Mouse (Mus musculus) kidney, adult 18-20 months (tissue): ENCODE measurements at regions not wholly inside any gene's neighbourhood (a gene's known extent, or its start where the extent isn't known, plus 50 kb on each side); places are given as distances from the start of the nearest gene placed in this dataset.

Experiments used
- DNase-seq: peaks from one replicate; pipeline ENCODE4 v3.0.0; 2021

DNA sequence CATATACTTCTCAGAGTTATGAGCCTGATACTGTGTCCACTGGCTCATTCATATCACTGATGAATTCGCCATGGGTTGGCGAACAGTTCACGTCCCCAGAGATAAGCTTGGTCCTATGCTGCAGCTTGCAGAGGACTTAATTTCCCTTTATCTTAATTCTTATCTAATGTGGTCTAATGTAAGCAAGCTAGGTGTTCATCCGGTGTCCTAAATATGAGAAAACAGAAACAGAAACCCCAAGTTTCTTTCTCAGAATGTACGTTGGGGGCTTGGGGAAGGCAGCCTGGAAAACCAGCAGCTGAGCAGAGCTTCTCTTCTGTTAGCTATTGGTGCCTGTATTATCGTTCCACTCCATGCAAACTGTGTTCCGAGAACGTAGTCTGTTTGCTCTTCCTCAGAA is 170.1 kb downstream of the 1700064H15Rik start:
- DNase-seq, result no peak

DNA sequence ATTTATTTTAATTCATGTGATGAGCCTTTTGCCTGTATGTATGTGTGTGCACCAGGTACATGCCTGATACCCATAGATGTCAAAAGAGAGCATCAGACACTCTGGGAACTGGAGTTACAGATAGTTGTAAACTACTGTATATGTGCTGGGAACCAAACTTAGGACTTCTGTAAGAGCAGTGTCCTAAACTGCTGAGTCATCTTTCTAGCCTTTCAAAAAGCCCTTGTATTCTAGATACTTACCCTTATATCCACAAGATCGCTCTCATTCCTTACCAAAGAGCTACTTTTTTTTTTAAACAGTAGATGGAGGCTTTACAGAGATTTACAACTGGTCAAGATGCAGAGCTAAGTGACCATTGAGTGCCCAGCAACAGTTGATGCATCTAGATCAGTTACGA is 171.0 kb downstream of the 1700064H15Rik start:
- no peak for DNase-seq

- DNase-seq, result no peak
Observed at GRCm38 (mm10) chr3:19455838-19456448, 172.5 kb downstream of the 1700064H15Rik start.

GRCm38 (mm10) chr3:19451022-19451421 is 177.5 kb downstream of the 1700064H15Rik start:
- no peak for DNase-seq

DNA sequence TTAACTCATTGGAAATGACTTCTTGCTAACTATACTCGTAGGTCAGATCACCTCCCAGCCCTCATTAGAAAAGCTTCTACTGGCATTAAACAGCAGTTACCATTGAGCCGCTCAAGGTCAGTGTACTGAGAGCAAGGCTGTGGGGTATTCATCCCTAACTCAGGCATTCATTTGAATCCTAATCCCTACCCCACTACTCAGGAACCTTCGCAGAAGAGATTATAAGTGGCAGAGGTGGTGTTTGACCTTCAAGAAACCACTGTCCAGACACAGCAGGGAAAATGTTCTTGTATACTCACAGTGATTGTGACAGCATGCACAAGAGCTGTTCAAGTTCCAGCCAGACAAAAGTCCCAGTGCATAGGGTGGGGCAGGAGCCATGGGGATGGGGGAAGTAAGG is 179.5 kb downstream of the 1700064H15Rik start:
- DNase-seq, result no peak

DNA sequence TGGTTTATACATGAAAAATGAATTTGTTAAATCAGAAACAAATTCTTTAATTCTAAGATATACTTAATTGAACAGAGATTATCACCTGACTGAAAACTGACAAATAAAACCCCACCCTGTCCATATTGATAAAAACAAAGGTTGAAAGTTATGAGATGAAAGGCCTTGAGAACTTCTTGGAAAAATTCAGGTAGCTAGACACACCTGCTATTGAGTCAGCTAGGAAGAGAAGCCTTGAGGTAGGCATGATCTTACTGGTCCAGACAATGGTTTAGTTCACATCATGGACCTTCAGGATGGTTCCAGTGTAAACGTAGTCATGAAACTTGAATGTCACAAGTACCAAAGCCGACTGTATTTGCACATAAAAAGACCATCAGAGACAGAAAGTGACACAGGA is 180.3 kb downstream of the 1700064H15Rik start:
- DNase-seq, result no peak

DNA sequence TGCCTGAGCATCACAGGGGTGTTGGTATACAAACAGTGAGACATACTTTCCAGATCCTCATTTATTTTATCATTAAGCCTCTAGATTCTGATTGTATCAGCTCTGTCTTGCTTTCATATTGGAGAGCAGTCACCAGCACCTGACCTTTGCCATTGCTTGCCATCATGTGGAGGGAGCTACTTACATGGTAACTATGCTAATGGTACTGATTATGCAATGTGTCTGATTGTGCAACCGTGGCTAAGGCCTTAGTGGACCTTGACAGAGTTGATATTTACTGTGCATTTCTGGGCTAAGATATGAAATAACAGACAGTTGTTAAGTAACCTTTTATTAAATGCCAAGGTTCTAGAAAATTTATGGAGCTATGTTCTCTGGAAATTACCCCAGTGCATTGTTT is 180.7 kb downstream of the 1700064H15Rik start:
- no peak for DNase-seq

DNA sequence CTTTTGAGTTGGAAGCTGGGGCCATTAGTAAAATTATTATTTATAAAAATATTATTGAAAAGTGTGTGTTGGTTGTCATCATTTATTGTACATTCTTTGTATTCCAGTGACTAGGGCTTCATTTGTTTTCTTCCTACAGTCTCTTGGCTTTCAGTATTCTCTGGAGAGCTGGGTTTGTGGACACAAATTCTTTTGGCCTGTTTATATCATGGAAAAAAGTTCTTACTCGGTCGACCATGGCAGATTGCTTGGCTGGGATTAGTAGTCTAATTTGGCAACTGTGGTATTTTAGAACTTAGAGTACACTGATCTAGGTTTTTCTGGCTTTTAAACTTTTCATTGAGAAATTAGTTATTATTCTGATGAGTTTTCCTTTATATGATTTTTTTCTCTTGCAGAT is 183.6 kb downstream of the 1700064H15Rik start:
- no peak for DNase-seq

DNA sequence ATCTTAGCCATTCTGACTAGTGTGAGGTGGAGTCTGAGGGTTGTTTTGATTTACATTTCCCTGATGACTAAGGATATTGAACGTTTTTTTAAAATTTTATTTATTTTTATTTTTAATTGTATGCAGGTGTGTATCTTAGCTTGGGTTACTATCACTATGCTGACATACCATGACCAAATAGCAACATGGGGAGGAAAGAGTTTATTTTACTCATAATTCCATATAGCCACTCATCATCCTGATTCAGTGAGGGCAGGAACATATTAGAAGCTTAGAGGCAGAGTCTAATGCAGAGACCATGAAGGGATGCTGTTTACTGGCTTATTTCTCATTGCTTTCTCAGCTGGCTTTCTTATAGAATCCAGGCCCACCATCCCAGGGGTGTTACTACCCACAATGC is 186.7 kb downstream of the 1700064H15Rik start:
- DNase-seq, result no peak

- no peak for DNase-seq
Observed at GRCm38 (mm10) chr3:19430159-19430558, 198.3 kb downstream of the 1700064H15Rik start.

- DNase-seq, result no peak
Observed at GRCm38 (mm10) chr3:19429422-19430076, 198.9 kb downstream of the 1700064H15Rik start.

DNA sequence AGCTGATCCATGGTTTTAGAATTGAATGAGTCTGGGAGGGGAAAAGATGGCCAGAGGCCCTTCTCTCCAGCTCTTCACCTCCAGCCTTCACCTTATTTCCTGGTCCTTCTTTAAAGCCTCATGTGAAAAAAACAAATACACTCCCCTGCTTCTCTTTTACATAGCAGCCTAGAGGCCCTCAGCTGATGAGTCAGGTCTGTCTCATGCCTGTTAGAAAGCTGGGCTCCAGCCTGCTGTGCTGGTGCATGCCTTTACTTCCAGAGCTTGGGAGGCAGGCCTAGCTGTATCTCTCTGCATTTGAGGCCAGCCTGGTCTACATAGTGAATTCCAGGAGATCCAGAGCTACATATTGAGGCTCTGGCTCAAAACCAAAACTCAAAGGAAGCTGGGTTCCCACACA is 199.5 kb downstream of the 1700064H15Rik start:
- no peak for DNase-seq

GRCm38 (mm10) chr3:19426130-19426556 is 202.3 kb downstream of the 1700064H15Rik start:
- DNase-seq, result peak; percentile 21

GRCm38 (mm10) chr3:19425322-19425721 is 203.2 kb downstream of the 1700064H15Rik start:
- DNase-seq, result no peak

DNA sequence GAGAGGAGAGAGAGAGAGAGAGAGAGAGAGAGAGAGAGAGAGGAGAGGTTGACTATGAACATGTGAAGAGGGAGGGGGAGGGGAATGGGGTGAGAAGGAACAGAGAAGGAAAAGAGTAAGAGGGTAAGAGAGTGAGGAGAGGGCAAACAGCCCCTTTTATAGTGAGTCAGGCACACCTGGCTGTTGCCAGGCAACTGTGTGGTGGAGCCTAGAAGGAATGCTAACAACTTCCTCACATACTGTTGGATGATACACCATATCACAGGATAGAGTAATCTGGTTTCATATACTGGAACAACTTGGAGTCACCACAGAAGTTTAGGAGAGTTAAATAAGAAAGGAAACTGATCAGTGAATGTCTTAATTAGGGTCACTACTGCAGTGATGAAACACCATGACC is 204.1 kb downstream of the 1700064H15Rik start:
- DNase-seq, result no peak

DNA sequence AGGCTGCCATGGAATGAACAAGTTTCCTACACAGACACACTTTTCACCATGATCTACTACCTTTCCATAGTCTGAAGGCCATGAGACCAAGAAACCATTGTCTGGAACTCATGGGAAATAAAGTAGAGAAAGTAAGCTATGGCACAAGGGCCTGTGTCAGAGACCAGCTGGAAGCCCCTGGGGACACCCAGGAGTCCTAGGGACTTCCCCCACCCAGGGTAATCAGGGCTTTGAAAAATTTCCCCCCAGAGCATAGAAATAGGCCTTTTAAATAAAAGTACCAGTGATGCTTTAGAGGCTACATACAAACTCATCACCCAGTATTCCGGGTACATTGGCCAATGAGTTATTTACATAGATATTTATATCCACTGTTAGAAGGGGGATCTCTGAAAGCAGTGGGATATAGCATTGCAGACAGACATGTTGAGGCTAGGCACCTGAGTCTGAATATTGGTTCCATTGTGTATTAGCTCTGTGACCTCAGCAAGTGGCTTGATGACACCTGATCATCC is 207.0 kb downstream of the 1700064H15Rik start:
- no peak for DNase-seq

GRCm38 (mm10) chr3:19420912-19421311 is 207.6 kb downstream of the 1700064H15Rik start:
- no peak for DNase-seq

DNA sequence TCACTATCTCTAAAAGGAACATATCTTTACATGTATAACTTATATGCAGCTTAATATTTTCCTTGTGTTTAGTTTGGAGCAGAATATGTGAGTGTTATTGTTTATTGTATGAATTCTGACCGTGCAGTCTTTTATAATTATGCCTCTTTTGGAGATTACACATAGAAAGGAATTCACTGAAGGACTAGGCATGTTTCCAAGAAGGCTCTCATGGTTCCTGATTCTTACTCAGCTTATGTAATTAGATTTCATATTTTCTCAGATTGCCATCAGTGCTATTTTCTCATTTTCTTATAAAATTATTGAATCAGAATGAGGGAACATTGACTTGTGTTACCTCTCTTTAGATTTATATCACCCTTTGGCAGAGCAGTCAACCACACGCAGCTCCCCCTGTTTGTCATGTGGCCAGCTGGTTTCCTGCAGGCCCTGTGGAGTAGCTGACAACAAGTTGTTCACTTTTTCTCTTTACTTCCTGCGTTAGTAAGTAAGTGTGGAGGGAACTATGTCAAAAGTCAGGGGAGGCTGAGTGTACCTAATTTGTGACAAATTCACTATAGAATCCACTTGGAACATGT is 217.4 kb downstream of the 1700064H15Rik start:
- DNase-seq, result no peak

DNA sequence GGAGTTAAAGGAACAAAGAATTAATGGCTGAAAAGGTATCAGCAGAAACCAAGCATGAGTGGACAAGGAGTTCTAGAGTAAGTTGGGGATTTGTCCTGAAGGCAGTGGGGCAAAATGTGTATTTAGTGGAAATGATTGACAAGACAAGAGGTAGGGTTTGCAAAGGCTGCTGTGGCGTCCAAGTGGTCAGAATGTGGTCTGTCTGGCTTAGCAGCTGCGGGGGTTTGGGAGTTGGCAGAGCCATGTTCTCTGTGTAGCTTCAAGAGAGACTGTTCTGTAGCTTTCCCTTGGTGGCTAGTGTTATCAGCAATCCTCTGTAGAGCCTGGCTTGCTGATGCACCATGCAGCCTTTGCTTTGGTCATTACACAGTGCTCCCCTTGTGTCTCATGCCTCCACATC is 220.2 kb downstream of the 1700064H15Rik start:
- DNase-seq, result no peak

GRCm38 (mm10) chr3:19407591-19408090 is 220.8 kb downstream of the 1700064H15Rik start:
- no peak for DNase-seq

DNA sequence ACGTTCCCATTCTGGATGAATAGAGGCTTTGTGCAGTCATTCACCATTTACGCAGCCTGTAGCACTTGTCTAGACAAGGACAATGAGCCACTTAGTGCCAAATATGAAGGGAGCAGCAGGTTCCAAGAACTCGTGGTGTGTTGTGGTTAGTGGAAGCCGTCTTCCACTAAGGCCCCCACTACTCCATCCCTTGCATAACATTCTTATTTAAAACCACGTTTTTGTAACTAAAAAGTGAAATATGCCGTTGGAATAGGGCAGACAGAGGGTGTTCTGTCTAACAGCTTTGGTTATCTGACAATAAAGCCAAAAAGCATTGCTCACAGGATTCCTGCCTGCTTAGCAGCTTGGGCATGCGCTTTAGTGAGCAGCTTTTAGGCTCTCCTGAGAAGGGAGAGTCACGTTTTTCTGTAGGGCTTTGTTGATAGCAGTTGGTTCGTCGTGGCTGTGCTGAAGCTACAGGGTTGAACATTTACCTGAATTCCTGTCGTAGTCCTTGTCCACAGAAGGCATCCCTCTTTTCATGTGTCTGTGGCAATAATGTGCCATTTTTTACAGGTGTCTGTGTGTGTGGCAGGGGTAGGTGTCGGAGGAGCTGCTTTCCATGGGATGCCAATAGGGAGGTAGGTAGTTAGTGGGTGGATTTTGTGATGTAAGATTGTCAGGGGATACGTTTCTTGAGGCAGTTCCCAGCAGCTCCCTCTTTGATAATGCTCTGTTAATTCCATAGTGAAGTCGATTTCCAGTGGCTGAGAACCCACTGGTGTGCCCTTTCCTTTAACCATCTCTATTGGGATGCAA is 221.9 kb downstream of the 1700064H15Rik start:
- DNase-seq, result no peak

DNA sequence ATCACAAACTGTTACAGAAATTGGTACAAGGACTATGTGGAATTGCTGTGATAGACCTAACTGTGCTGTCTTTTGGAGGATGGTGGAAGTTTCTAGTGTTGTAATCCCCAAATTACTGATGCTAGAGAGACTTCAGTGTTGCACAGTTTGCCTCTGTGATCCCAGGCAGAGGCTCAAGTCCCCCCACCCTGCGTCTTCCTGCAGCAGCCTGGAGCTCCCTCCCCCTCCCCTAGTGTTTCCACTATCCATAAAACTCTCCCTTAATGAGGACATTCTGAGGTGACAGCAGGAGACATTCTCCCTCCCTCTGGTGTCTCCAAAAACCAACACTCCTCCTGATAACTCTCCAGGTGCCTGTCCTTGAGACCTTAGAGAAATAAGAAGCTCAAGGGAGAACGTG is 242.8 kb downstream of the 1700064H15Rik start:
- DNase-seq, result no peak

- DNase-seq, result no peak
Observed at GRCm38 (mm10) chr3:19368998-19369397, 259.5 kb downstream of the 1700064H15Rik start.
